Mouse (Mus musculus) G1E (cell line): Measurements from ENCODE around the gene Prepl. TPM values are rescaled to one million over a fixed set of nuclear protein-coding genes. Genes with fewer than 3 reads are reported as not detected.
A peak's percentile ranks its signal among the peaks of the same experiment; 100 is the strongest.

Source experiments
- ATAC-seq: 2 replicates; pipeline ENCODE4 v1.8.0; 2016; ENCODE audit warnings: mild to moderate bottlenecking; ENCODE audit not compliant: insufficient number of reproducible peaks, poor library complexity, low FRiP score, severe bottlenecking; ENCODE audit errors: extremely low read depth
- DNase-seq: peaks from one replicate; pipeline ENCODE4 v3.0.0; 2012; ENCODE audit warnings: low spot score
- H3K27me3 ChIP-seq: 2 replicates; pipeline ENCODE4 v1.6.1; 2012; ENCODE audit warnings: mild to moderate bottlenecking, low read length, inconsistent platforms; ENCODE audit not compliant: insufficient read depth
- H3K36me3 ChIP-seq: replicated peaks from 2 replicates; pipeline ENCODE3; 2012; ENCODE audit warnings: mild to moderate bottlenecking, inconsistent platforms
- H3K4me1 ChIP-seq: 2 replicates; pipeline ENCODE4 v1.6.1; 2012; ENCODE audit warnings: low read depth, low read length, inconsistent platforms, mixed read lengths; ENCODE audit not compliant: insufficient read depth
- H3K4me3 ChIP-seq: 2 replicates; pipeline ENCODE4 v1.5.1; 2012; ENCODE audit warnings: low read depth, mild to moderate bottlenecking, inconsistent platforms, low read length, moderate library complexity, mixed read lengths
- H3K9me3 ChIP-seq: replicated peaks from 2 replicates; pipeline ENCODE4 v1.6.1; 2012; ENCODE audit warnings: inconsistent platforms
- CTCF ChIP-seq: IDR thresholded peaks from 2 replicates; pipeline ENCODE4 v1.5.1; 2012; ENCODE audit warnings: low read depth, low read length, inconsistent platforms, mixed read lengths
- GATA1 ChIP-seq: IDR thresholded peaks from 2 replicates; pipeline ENCODE4 v1.6.1; 2012; ENCODE audit warnings: borderline replicate concordance, low read length, inconsistent platforms, mixed read lengths
- GATA2 ChIP-seq: IDR thresholded peaks from 2 replicates; pipeline ENCODE4 v1.6.1; 2012; ENCODE audit warnings: low read depth, low read length, inconsistent platforms, borderline replicate concordance
- POLR2AphosphoS5 ChIP-seq: IDR thresholded peaks from 2 replicates; pipeline ENCODE4 v1.6.1; 2012; ENCODE audit warnings: low read depth, low read length, inconsistent platforms; ENCODE audit not compliant: insufficient replicate concordance
- TAL1 ChIP-seq: conservative IDR thresholded peaks from 2 replicates; pipeline ENCODE4 v1.6.1; 2012; ENCODE audit warnings: low read depth, low read length, inconsistent platforms, mixed read lengths
- polyA plus RNA-seq: library from polyadenylated mRNA; stranded (reverse); fragments of >175 nt; gene quantifications from 2 replicates; pipeline ENCODE4 v1.2.3, GENCODE M21; 2012
- total RNA-seq, 2 experiments: library from RNA; stranded (forward) in 1 of 2; stranded (reverse) in 1 of 2; fragments of 200-1000 nt in 1 of 2; fragments of >200 nt in 1 of 2; fragmentation: Nextera tagmentation in 1 of 2; gene quantifications; 2 replicates each; pipeline ENCODE4 v1.2.3; 2014 to 2017

The Prepl gene
- total RNA-seq (2014; fragmentation: Nextera tagmentation) (53.0 and 68.4 TPM in 2 replicates), total RNA-seq (2017) (21.3 and 27.4 TPM in 2 replicates), polyA plus RNA-seq (0.98 and 1.2 TPM in 2 replicates)

- H3K27me3 ChIP-seq, result no peaks in the 10 kb centered on the region
- TF ChIP-seq CTCF, result no peak
- no peak for TF ChIP-seq POLR2AphosphoS5
- TF ChIP-seq GATA1, result no peak
- no peak for TF ChIP-seq TAL1
- no peak for TF ChIP-seq GATA2
- ATAC-seq, result peak; percentile 96
- peaks cover 10% of the 10 kb centered on the region for H3K36me3 ChIP-seq
- peaks cover 31% of the 10 kb centered on the region for H3K4me1 ChIP-seq
- peak; percentile 80 for DNase-seq
- H3K9me3 ChIP-seq, result no peaks in the 10 kb centered on the region
- H3K4me3 ChIP-seq, result peak within 1 kb of the TSS; percentile 99
Observed at GRCm38 (mm10) chr17:85090120-85091099, at the start of gene Prepl, which contains the start of gene Camkmt. TSS of gene Prepl (minus strand) at chr17:85090241. TSS of gene Camkmt (plus strand) at chr17:85090552.

DNA sequence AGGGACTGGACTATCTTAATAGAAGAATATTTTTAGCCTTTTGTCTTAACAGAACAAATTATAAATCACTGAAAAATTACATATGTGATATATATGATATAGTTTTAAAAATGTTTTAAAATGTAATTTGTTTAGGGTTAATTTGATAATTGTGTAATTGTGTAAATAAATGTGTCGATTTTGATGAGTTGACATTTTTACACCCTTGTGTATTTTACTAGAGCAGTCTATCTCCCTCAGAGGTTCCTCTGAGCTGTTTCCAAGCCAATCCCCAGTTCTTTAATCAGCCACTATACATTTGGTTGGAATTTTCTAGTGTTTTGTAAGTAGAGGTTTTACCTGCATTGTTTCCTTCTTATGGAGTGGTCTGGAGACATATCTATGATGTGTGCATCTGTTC lies 48.4 kb upstream of the Prepl start:
- Histone ChIP-seq H3K4me1 (no peaks in the 10 kb centered on the region), H3K36me3 (no peaks in the 10 kb centered on the region), H3K27me3 (no peaks in the 10 kb centered on the region), H3K4me3 (no peak overlapping the region), H3K9me3 (no peaks in the 10 kb centered on the region)
- TF ChIP-seq POLR2AphosphoS5, result no peak
- TF ChIP-seq GATA2, result no peak
- TF ChIP-seq CTCF, result no peak
- no peak for TF ChIP-seq TAL1
- TF ChIP-seq GATA1, result no peak
- ATAC-seq, result no peak
- DNase-seq, result no peak

DNA sequence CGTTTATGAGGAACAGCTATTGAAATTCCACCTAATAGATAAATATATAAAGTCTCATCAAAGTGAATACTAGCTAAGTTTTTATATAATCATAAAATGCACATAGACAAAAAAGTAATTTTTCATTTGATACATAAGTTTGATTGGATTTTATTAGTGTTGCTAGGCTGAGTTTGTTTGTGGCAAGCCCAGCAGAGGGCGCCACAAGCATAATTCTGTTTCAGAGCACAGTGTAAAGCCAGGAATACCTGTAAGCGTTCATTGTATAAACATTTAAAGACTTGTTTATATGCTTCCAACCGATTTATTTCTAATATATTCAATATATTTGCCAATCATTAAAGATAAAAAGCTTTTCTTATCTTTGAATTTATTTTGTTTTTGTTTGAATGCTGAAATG lies 26.6 kb upstream of the Prepl start:
- ATAC-seq (no peak), DNase-seq (peak; percentile 4)
- H3K4me3 ChIP-seq, result no peak overlapping the region
- H3K4me1 ChIP-seq, result no peaks in the 10 kb centered on the region
- H3K9me3 ChIP-seq, result no peaks in the 10 kb centered on the region
- no peak for TF ChIP-seq GATA2
- peak; percentile 32 for TF ChIP-seq CTCF
- TF ChIP-seq GATA1, result no peak
- peaks cover 4% of the 10 kb centered on the region for H3K36me3 ChIP-seq
- no peaks in the 10 kb centered on the region for H3K27me3 ChIP-seq

DNA sequence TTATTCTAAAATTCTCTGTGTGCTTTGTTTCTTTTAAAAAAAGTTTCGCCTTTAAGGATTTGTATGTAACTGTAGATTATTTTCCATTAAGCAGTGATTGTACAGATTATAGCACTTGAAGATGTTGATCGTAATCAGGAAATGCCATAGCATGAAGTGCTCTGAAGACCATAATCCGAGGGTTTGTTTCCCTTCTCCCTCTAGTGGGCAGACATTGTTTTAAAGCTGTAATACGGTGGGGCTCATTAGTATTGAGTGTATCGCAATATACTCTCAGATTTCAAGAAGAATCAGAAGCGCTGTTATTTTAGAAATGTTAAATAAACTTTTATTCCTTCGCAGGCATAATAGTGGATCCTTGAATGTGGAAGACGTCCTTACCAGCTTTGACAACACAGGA lies 23.4 kb upstream of the Prepl start:
- Histone ChIP-seq H3K36me3 (peaks cover 10% of the 10 kb centered on the region), H3K27me3 (no peaks in the 10 kb centered on the region), H3K9me3 (no peaks in the 10 kb centered on the region), H3K4me3 (no peak overlapping the region), H3K4me1 (no peaks in the 10 kb centered on the region)
- no peak for TF ChIP-seq GATA1
- ATAC-seq (no peak), DNase-seq (no peak)

DNA sequence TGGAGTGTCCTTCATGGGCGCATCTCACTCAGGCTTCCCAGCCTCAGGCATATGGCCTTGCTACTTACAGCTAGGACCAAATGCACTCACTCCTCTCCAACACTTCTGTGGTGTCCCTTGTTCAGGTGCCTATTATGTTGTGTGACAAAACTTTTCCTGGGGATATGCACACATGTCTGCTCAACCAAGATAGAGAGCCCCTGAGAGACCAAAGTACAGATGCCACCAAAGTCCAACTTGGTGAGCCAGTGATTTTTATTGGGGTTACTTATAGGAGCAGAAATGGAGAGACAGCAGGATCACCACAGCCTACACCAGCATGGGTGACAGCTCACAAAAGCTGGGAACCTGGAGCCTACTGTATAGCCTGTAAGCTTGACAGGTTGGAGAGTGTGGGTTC lies 20.6 kb upstream of the Prepl start:
- DNase-seq, result no peak
- ATAC-seq, result no peak
- H3K27me3 ChIP-seq, result no peaks in the 10 kb centered on the region
- no peaks in the 10 kb centered on the region for H3K9me3 ChIP-seq
- no peaks in the 10 kb centered on the region for H3K4me1 ChIP-seq
- H3K4me3 ChIP-seq, result no peak overlapping the region
- H3K36me3 ChIP-seq, result peaks cover 8% of the 10 kb centered on the region
- TF ChIP-seq POLR2AphosphoS5 (no peak), GATA2 (no peak), TAL1 (no peak), CTCF (no peak), GATA1 (no peak)

DNA sequence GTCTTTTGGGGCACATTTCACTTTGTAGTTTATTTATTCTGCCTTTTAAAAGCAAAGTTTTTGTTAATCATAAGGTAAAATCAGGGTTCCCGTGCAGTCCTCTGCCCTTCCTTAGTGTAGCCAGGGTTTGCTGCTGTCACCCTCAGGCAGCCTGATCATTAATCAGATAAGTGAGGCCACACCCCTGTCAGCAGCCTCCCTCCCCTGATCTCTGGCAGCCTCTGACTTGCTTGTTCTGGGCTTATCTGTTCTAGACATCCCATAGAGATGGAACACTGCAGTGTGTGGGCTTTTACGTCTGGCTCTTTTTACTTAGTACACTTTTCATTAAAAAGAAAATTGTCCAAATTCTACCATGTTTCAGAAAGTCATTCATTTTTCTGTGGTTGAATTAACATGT lies 13.3 kb upstream of the Prepl start:
- Histone ChIP-seq H3K36me3 (peaks cover 23% of the 10 kb centered on the region), H3K27me3 (no peaks in the 10 kb centered on the region), H3K4me1 (peaks cover 14% of the 10 kb centered on the region), H3K9me3 (peaks cover 9% of the 10 kb centered on the region), H3K4me3 (no peak overlapping the region)
- DNase-seq (peak; percentile 5), ATAC-seq (peak; percentile 94)
- no peak for TF ChIP-seq GATA1

GRCm38 (mm10) chr17:85101751-85102150 lies 11.7 kb upstream of the Prepl start:
- ATAC-seq (no peak), DNase-seq (no peak)
- Histone ChIP-seq H3K4me3 (no peak overlapping the region), H3K27me3 (no peaks in the 10 kb centered on the region), H3K9me3 (peaks cover 9% of the 10 kb centered on the region), H3K36me3 (peaks cover 33% of the 10 kb centered on the region), H3K4me1 (peaks cover 14% of the 10 kb centered on the region)
- TF ChIP-seq CTCF, result no peak
- TF ChIP-seq POLR2AphosphoS5, result no peak
- no peak for TF ChIP-seq GATA1
- no peak for TF ChIP-seq GATA2
- no peak for TF ChIP-seq TAL1
